Mouse (Mus musculus) kidney, embryonic 16.5 days (tissue): ENCODE results near the gene Kctd7. TPM values are rescaled to one million over a fixed set of nuclear protein-coding genes. Genes with fewer than 3 reads are reported as not detected.

Source experiments
- ATAC-seq: fragments of 200-750 bp; cut with Nextera tagmentation; 2 replicates; pipeline ENCODE4 v1.8.0; 2017; ENCODE audit warnings: moderate TSS enrichment; ENCODE audit not compliant: low FRiP score, low TSS enrichment
- H3K27ac ChIP-seq: fragments of 300-500 bp; sonication (generic); 2 replicates; pipeline ENCODE4 v1.5.1; 2014; ENCODE audit warnings: low read length
- H3K27me3 ChIP-seq: fragments of 300-500 bp; sonication (generic); 2 replicates; pipeline ENCODE4 v1.6.1; 2014; ENCODE audit warnings: low read length, control low read depth, mixed read lengths; ENCODE audit not compliant: insufficient read depth
- H3K36me3 ChIP-seq: fragments of 300-500 bp; sonication (generic); 2 replicates; pipeline ENCODE4 v1.6.1; 2014; ENCODE audit warnings: low read length, control low read depth, mixed read lengths; ENCODE audit not compliant: insufficient read depth
- H3K4me1 ChIP-seq: fragments of 300-500 bp; sonication (generic); 2 replicates; pipeline ENCODE4 v1.6.1; 2014; ENCODE audit warnings: low read length, control low read depth, mixed read lengths; ENCODE audit not compliant: insufficient read depth
- H3K4me2 ChIP-seq: fragments of 300-500 bp; sonication (generic); replicated peaks from 2 replicates; pipeline ENCODE4 v1.6.1; 2014; ENCODE audit warnings: low read depth, low read length
- H3K4me3 ChIP-seq: fragments of 300-500 bp; sonication (generic); 2 replicates; pipeline ENCODE4 v1.5.1; 2014; ENCODE audit warnings: mild to moderate bottlenecking, low read length
- H3K9ac ChIP-seq: fragments of 300-500 bp; sonication (generic); replicated peaks from 2 replicates; pipeline ENCODE4 v1.6.1; 2014; ENCODE audit warnings: low read length
- H3K9me3 ChIP-seq: fragments of 300-500 bp; sonication (generic); 2 replicates; pipeline ENCODE4 v1.6.1; 2016; ENCODE audit warnings: low read length, control low read depth
- WGBS: fragments of 180-500 bp; shearing (Covaris S2); extraction: QIAGEN DNeasy Blood & Tissue Kit; methylation state at CpG from one replicate; pipeline ENCODE4 v1.1.7; 2014; 5-methylcytosine and 5-hydroxymethylcytosine counted together
- polyA plus RNA-seq: library from polyadenylated mRNA; unstranded; fragments of >200 nt; fragmentation: Nextera tagmentation; extraction: Ambion mirVana; gene quantifications from 2 replicates; pipeline ENCODE4 v1.2.1, GENCODE M21; 2015

Gene Kctd7
- polyA plus RNA-seq, 1 experiment from 2014 or later, result 5.9 TPM

DNA sequence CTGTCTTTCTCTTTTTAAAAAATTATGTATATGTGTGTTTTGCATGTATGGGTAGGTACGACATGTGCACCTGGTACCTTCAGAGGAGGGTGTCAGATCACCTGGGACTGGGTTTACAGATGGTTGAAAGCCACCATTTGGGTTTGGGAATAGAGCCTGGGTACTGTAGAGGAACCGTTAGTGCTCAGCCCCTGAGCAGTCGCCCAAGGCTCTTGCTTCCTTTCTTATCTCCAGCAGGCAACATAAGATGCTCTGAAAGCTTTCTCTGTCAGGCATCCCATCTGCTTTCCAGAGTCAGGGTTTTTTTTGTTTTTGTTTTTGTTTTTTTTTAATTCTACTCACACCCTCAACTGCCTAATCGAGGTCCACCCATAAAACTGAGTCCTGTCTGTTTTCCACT, 20.6 kb downstream of the Kctd7 start:
- Histone ChIP-seq H3K4me1 (no peaks in the 10 kb centered on the region), H3K36me3 (no peaks in the 10 kb centered on the region), H3K4me2 (no peak overlapping the region), H3K4me3 (no peak overlapping the region), H3K27me3 (no peaks in the 10 kb centered on the region), H3K9ac (no peak overlapping the region), H3K27ac (no peak overlapping the region), H3K9me3 (no peaks in the 10 kb centered on the region)
- ATAC-seq, result no peak
- 79% methylated on average over 4 of the region's 4 CpGs for WGBS

DNA sequence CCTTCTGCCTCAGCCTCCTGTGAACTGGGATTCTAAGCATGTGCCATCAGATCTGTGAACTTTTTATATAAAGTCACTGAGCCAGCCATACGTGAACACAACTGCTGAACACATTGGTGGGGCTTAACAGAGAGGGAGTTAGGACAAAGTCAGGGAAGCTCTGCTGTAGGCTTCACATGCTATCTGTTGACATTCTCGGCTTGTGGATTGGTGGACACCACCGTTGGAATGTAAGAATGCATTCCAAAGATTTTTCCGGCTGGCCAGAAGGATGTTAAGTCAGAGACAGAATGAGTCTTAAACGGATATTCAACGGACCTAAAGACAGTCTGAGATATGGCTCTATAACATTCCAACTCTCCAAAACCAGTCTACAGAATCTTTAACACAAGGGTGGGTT, 24.4 kb downstream of the Kctd7 start:
- peaks cover 17% of the 10 kb centered on the region for H3K4me1 ChIP-seq
- H3K36me3 ChIP-seq, result no peaks in the 10 kb centered on the region
- no peak overlapping the region for H3K27ac ChIP-seq
- ATAC-seq, result no peak
- no peak overlapping the region for H3K9ac ChIP-seq
- no peaks in the 10 kb centered on the region for H3K27me3 ChIP-seq
- H3K4me3 ChIP-seq, result no peak overlapping the region
- no peak overlapping the region for H3K4me2 ChIP-seq
- 48% methylated on average over 6 of the region's 6 CpGs for WGBS
- no peaks in the 10 kb centered on the region for H3K9me3 ChIP-seq

DNA sequence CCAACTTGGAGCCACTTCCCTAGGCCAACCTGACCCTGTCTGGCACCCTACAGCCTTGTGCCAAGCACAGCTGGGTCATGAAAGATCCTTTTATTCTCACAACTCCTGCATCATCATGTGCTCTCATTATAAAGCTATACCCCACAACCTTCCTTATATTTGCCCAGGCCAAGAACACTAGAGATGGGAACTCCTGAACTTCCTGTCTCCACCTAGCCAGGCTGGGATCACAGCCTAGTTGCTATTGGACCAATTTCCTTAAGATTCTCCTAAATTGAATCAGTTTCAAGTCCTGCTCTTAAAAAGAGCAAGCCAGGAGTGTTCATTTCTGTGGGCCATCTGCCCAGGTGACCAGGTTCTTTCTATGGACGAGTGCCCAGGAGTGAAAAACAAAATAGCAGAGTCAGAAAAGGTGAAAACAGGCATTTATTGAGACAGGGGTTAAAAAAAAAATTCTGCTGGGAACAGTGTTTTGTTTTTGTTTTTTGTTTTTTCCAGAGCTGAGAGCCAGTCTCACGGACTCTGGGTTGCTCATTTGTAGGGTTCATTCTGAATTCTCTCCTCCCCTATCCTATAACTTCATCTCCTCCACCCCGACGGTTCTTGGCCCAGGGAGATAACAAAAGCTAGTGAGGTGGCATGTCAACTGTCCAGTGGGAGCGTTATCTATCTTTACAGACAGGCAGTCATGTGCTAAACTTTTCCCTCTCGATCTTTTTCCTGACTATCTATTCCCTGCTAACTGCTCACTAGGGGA, 26.2 kb downstream of the Kctd7 start:
- WGBS, result 14% methylated on average over 6 of the region's 6 CpGs
- no peak for ATAC-seq

GRCm38 (mm10) chr5:130171423-130171954, 26.8 kb downstream of the Kctd7 start, which contains the start of gene Rabgef1:
Rabgef1 (plus strand) TSS chr5:130171798.
- Histone ChIP-seq H3K4me2 (peak within 1 kb of the TSS; percentile 75), H3K9ac (peak within 1 kb of the TSS; percentile 96), H3K4me1 (peaks cover 17% of the 10 kb centered on the region), H3K4me3 (peak within 1 kb of the TSS; percentile 84), H3K36me3 (no peaks in the 10 kb centered on the region), H3K27ac (peak within 1 kb of the TSS; percentile 88), H3K9me3 (no peaks in the 10 kb centered on the region), H3K27me3 (no peaks in the 10 kb centered on the region)
- ATAC-seq, result peak; percentile 94
- WGBS, result under 1% methylated on average over 51 of the region's 62 CpGs

More for the DNA sequence above, 26.2 kb downstream of the Kctd7 start:
- peak overlapping the region; percentile 88 for H3K27ac ChIP-seq
- H3K36me3 ChIP-seq, result no peaks in the 10 kb centered on the region
- no peaks in the 10 kb centered on the region for H3K27me3 ChIP-seq
- peak overlapping the region; percentile 68 for H3K4me2 ChIP-seq
- peak overlapping the region; percentile 96 for H3K9ac ChIP-seq
- peak overlapping the region; percentile 84 for H3K4me3 ChIP-seq
- no peaks in the 10 kb centered on the region for H3K9me3 ChIP-seq
- peaks cover 17% of the 10 kb centered on the region for H3K4me1 ChIP-seq

- peak overlapping the region; percentile 75 for H3K4me2 ChIP-seq
- H3K27ac ChIP-seq, result peak overlapping the region; percentile 88
- H3K27me3 ChIP-seq, result no peaks in the 10 kb centered on the region
- H3K9ac ChIP-seq, result peak overlapping the region; percentile 96
- peak; percentile 83 for ATAC-seq
- H3K36me3 ChIP-seq, result no peaks in the 10 kb centered on the region
- H3K4me1 ChIP-seq, result peaks cover 17% of the 10 kb centered on the region
- peak overlapping the region; percentile 84 for H3K4me3 ChIP-seq
- WGBS, result under 1% methylated on average over 45 of the region's 46 CpGs
- no peaks in the 10 kb centered on the region for H3K9me3 ChIP-seq
These were observed 27.4 kb downstream of the Kctd7 start for GRCm38 (mm10) chr5:130171956-130172601.

GRCm38 (mm10) chr5:130173012-130173411, 28.4 kb downstream of the Kctd7 start:
- no peak for ATAC-seq
- 89% methylated on average over 4 of the region's 4 CpGs for WGBS
- Histone ChIP-seq H3K4me2 (peak overlapping the region; percentile 75), H3K27me3 (no peaks in the 10 kb centered on the region), H3K27ac (no peak overlapping the region), H3K36me3 (no peaks in the 10 kb centered on the region), H3K4me1 (peaks cover 17% of the 10 kb centered on the region), H3K9me3 (no peaks in the 10 kb centered on the region), H3K9ac (peak overlapping the region; percentile 49; the same call in 1 of the 2 replicates), H3K4me3 (peak overlapping the region; percentile 84)

DNA sequence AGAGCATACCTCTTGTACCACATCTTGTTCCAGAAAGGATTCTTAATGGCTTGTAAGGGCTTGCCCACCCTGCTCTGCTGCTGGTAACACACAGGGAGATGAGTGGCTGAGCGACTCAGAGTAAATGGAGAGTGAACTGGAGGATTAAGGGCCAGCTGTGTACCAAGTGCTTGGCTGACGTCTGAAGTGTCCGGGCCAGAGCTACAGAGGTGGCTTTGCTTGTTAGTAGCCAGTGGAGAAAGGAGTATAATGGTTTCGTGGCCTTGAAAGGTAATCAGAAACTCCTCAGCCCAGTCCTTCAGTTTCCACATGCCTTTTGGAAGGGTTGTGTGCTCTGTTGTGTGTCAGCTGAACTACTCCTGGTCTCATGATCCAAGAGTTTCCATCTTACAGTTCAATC, 33.2 kb downstream of the Kctd7 start:
- Histone ChIP-seq H3K4me2 (no peak overlapping the region), H3K9ac (no peak overlapping the region), H3K27ac (no peak overlapping the region), H3K9me3 (no peaks in the 10 kb centered on the region), H3K4me3 (no peak overlapping the region), H3K36me3 (no peaks in the 10 kb centered on the region), H3K4me1 (peaks cover 15% of the 10 kb centered on the region), H3K27me3 (no peaks in the 10 kb centered on the region)
- 58% methylated on average over 4 of the region's 4 CpGs for WGBS
- no peak for ATAC-seq

DNA sequence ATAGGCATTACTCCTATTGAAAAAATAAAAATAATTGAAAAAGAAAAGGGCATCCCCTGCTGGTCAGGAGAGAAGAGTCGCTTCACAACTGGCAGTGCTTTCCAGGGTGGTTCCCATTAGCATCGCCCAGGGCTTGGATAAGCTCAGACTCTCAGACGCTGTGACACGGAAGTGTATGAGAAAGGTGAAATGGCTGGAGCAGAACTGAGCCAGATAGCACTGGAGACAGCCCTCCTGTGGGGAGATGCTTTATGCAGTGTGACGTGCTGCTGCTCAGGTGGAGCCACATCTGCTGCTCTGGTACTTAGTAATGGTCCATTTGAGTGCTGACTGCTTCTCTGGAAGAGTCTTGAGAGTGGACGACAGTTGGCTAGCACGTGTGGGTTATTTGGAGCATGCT, 35.7 kb downstream of the Kctd7 start:
- H3K4me2 ChIP-seq, result no peak overlapping the region
- H3K9ac ChIP-seq, result no peak overlapping the region
- ATAC-seq, result peak; percentile 31; the same call in 1 of the 2 replicates
- no peaks in the 10 kb centered on the region for H3K27me3 ChIP-seq
- WGBS, result 75% methylated on average over 7 of the region's 7 CpGs
- H3K9me3 ChIP-seq, result no peaks in the 10 kb centered on the region
- H3K36me3 ChIP-seq, result no peaks in the 10 kb centered on the region
- H3K4me3 ChIP-seq, result no peak overlapping the region
- no peak overlapping the region for H3K27ac ChIP-seq
- peaks cover 9% of the 10 kb centered on the region; the same call in 1 of the 2 replicates for H3K4me1 ChIP-seq

DNA sequence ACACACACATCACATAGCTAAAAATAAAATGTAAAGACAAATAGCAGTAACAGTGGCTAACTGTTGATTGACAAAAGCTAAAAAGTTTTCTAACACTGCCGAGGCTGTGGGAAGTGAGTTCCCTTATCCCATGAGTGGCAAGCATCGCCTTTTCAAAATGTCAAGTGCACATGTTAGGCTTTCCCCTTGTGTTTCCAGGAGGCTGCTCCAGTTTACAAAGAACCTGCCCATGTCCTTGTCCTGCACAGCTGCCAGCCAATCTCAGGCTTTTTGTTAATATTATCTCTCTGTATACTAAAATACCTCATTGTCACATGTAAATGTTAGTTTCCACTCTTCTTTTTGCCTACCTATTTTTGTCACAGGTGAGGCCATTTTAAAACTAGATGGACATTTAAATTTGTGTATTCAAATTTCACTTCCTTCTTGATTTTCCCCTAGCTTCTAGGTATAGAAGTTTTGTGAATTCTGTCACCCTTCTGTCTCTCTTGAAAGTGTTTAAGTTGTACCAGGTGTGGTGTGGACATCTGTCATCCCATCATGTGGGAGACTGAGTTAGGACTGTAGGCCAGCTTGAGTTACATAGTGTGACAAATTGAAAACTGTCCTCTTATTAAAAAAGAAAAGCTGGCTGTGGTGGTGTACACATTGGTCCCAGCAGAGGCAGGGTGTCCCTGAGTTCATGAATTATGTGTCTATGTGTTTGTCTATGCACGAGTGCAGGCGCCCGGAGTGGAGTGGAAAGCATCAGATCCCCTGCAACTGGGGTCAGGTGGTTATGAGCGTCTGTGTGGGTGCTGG, 37.3 kb downstream of the Kctd7 start:
- Histone ChIP-seq H3K27me3 (no peaks in the 10 kb centered on the region), H3K27ac (no peak overlapping the region), H3K9ac (no peak overlapping the region), H3K36me3 (no peaks in the 10 kb centered on the region), H3K4me1 (peaks cover 9% of the 10 kb centered on the region; the same call in 1 of the 2 replicates), H3K9me3 (no peaks in the 10 kb centered on the region), H3K4me2 (no peak overlapping the region), H3K4me3 (no peak overlapping the region)
- no peak for ATAC-seq
- 62% methylated on average over 6 of the region's 6 CpGs for whole genome bisulfite sequencing
